Mouse (Mus musculus) thymus, postnatal 25 days (tissue): Measurements from ENCODE around the gene Spock1.

ENCODE experiments used
- DNase-seq: peaks from one replicate; pipeline ENCODE4 v3.0.0; 2022

Gene Spock1

DNA sequence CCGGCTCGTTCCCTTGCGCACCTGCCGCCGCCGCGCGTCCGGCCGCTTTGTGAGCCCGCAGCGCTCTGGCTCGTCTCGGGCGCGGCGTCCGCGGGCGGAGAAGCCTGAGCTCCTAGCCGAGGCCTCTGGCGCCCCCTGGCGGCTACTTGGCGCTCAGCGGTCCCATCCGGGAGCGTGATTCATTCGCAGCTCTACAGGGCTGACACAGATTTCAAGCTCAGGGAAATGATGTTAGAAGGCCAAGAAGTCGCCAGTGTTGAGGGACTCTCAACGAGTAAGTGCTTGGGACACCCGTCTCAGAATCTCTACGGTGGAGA is at the start of gene Spock1:
TSS of gene Spock1 (minus strand) at position 67 of the 317 bp plus-strand sequence.
- peak; percentile 60 for DNase-seq

DNA sequence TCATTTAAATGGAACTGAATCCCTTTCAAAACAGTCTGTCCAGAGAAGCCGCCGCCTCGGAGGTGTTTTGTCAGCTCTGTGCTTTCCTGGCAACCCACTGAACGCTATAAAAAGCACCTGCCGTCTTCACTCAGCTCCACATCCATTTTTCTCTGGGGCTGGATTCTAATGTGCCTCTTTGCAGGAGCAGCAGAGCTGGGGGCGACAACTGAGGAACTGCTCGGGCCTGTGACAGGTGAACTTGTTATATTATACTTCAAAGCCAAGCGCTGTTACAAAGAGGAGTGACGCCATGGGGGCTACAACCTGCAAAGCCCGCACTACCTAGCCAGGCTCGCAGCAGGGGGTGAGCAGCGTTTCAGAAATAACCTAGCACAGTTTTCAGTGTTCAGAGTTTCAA is 42.0 kb upstream of the Spock1 start:
- no peak for DNase-seq

DNA sequence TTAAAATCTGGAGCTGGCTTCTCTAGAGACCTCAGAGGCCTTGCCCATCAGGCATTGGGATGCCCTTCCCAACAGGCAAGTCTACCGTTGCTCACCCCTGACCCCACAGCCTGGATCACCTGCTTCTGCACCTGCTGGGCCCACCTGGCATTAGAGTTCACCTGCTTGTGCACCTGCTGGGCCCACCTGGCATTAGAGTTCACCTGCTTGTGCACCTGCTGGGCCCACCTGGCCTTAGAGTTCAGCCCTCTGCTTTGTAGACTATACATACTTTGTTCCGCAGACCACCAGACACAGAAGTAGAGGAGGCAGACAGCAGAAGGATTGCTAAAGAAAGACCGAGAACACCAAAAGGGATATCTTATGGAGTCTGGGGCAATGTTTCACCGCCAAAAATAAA is 41.4 kb upstream of the Spock1 start:
- no peak for DNase-seq

DNA sequence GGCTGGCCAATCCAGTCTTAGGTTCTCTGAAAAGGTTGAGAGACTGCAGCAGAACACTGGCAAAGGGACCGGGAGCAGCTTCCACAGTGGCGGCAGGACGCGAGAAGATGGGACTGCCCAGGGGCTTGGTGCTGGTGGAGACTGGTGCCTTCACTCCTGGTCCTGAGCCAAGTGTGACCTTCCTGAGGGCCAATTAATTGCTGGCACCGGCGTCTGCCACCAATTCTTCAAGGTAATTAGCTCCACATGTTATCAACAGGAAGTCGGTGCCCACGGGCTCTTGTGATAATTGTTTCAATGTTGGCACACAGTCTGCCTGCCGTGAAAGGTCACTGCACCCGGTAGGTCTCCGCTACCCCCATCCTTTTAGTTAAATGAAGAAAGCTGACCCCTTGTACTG is 37.1 kb upstream of the Spock1 start:
- DNase-seq: no peak

DNA sequence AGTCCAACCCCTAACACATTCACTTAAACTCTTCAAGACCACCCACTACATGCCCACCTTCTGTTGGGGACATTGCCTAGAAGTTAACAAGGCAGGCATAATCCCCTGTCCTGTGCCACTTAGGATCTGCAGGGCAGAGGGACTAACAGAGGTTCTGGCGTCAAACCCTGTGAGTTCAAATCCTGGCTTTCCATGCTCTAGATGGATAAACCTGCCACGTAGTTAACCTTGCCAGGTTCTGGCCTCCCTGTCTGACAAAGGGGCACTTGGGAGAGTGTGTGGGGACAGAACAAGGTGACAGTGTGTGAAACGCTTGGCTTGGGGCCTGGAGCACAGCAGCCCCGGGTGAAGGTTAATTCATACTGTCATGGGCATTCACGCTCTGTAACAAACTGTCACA is 36.3 kb upstream of the Spock1 start:
- DNase-seq: no peak

DNA sequence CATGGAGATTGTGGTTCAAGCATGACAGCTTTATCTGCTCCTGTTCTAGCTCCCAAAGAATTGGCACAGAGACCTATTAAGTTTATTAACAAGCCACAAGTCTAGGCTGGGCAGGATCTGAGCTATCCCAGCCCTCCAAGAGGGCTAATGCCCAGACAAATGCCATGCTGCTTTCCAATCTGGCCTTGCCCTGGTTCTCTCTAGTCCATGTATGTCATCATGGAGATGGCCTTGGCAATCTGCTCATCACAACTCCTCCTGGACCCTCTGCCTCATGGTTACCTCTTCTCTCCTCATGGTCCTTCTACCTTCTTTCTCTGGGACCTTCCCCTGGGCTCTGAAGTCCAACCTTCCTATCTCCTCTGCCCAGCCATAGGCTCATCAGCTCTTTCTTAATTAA is 35.8 kb upstream of the Spock1 start:
- DNase-seq: no peak

DNA sequence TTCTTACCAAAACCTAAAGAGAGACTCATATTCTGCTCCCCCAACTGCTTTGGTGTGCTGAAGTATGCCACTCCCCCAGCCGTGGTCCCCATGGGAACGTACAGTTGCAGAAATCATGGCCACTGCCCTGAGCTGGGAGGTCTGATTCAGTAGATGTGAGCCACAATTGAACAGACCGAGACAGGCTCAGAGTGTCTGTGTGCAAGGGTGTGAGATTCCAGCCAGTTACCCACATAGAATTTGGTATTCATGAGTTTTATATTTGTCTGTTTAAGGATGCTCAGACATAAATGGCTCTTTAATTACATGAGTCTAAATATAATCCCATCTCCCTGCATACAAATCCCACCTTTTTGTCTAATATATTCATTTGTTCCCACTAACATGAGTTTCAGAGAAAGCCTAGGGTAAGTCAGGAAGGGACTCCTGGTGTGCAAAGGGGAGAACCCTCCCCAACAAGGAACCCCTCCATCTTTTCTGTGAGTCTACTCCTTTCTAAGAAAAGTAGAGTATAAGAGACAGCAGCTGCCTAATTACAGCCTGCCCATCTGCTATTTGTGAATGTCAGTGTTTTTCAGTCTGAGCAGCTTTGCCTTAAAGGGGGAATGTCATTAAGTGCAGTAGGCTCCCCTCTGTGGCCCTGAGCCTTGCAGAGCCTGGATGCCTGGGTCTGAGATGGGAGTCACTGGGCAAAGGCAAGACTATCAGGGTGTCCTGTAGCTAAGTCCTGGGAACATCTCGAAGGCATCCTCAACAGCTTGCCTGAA is 29.5 kb upstream of the Spock1 start:
- no peak for DNase-seq

DNA sequence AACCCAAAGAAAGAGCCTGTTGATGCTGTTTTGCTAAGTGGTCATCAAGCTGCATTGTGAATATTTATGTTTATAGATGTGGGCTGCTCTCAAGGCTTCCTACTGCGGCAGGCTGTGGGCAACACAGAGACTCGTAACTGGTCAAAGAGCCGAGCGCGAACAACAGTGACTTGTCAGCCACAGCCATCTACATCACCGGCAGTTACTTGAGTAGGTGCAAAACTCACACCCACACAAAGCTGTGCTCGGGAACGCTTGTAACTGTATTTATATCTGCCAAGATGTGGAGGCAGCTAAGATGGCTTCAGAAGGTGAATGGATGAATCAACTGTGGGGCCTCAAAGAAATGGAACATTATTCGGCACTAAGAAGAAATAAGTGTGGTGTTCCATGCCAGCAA is 23.9 kb upstream of the Spock1 start:
- no peak for DNase-seq

DNA sequence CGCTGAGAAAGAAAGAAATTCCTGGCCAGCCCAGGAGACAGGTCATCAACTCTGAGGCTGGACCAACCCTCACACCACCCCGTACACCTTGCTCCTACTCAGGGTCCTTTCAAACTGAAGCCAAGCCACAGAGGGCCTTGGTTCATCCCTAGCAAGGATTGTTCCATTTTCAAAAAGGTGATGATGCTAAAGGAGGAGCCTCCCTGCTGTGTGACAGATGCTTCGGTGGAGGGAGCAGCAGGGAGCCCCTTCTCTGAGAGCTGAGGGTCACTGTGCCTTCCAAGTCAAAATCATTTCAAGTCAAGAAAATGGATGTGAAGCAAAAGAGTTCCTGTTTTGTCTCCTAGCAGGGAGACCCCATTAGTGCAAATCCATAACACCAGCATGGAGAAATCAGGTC is 23.2 kb upstream of the Spock1 start:
- no peak for DNase-seq

DNA sequence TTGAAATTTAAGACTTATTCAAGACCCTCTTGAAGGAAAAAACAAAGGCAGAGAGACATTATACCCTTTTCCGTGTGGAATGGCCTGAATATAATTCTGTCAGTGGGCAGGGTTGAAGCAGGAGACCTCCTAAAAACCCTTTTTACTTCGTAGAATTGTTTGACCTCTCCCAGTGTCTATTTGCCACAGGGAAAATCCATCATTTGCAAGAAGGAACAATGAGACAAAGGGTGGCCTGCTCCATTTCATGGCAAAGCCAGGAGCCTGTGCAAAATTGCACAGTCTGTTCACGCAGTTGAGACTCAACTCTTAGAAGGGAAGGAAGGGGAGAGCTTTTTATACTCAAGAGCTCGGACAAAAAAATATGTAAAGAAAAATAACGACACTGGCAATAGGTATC is 22.6 kb upstream of the Spock1 start:
- DNase-seq: no peak

DNA sequence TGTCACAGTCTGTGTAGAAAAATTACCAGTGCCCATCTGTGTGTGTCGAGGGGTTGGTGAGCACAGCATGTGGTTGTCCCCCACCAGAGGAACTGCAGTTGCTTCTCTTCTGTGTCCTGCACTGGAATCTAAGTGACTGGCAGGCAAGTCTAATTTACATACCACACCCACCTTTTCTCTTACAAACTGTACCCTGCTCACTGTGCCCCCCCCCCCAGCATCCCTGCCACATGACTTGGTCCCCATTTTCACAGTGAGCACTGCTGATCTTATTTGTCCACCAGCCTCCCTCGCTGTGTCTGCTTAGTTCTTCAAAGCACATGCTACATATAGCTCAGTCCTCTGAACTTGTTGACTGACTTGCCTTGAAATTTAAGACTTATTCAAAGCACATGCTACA is 22.2 kb upstream of the Spock1 start:
- DNase-seq: no peak

DNA sequence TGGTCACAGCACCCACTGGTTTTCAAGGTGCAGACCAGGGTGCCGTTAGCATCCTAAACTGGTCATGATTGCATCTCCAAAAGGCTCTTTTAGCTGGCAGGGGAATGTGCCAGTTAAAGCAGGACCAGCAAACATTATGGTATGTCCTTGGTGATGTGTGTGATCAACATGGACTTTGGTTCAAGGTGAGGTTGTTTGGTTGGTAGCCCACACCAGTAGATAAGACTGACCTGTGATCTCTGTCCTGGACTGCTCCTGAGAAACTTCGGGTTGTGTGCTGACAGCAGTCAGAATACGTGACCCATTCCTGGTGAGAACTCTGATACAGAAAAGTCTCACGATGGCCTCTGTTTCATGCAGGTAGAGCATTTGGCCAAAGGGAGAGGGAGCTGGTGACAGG is 11.8 kb upstream of the Spock1 start:
- DNase-seq: no peak

DNA sequence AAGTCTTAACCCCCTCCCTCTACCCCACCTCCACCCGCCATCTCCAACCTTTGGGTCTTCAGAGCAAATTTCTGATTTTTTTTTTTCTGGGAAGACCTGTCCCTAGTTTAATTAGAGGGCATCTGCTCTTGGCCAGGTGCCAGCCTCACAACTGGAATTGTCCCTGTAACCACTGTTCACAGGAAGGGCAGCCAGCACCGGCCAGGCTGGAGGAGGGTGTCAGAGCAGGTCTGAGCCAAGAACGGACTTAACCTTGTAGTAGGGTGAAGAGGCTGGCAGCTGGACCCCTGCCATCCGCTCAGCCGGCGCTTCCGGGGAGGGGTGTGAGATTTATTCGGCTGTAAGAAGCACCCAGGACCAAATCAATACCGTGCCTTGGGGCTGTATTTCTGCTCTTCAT is 3.0 kb upstream of the Spock1 start:
- no peak for DNase-seq

DNA sequence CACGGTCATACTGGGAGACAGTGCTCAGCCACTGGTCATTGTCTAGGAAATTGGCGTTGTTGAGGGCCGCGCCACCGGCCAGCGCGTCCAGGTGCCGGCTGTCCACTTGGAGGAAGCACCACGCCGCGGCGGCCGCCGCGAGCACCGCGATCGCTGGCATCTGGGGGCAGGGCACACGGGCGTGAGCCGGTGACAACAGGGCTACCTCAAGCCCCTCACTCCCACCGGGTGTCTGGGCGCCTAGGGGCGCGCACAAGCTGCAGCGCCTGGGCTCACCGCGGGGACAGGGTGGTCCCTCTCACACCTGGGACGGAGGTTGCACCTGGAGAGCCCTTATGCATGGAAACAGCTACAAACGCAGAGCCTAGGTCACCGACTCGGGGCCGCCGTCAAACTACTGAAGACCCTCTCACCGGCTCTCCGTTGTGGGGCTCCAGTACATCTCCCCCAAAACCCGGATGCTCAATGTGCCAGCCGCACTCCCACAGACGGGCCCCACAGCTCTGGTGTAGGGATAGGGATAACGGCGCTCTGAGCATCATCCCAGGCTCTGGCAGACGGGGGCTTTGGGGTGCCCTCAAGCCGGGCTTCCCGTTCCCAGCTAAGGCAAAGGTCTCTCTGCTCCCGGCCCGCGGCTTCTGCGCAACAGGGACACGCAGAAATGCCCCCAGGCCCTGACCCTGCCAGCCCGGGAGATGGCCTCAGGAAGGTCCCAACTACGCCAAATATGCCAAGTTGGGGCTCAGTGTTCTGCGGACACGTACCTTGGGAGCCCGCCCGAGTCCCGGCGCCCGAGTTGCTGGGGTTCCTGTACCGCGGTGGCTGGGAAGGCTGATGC is 485 bp downstream of the Spock1 start:
- DNase-seq: no peak

DNA sequence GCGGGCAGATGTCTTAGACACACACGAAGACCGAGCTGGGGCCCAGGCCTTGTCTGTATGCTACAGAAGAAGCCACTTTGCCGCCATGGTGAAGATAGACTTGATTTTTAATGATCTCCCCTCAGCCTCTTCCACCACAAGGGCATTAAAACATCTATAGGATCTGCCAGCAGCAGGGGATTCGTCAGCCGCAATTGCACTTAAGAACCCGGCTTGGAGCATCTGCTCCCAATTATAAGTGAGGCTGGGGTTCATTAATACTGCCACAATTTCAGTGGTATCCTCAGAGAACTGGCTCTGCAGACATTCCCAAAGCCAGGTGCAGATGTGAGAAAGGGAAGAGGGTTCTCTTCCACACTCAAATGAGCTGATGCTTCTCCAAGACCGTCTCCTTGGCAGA is 13.5 kb downstream of the Spock1 start:
- no peak for DNase-seq

DNA sequence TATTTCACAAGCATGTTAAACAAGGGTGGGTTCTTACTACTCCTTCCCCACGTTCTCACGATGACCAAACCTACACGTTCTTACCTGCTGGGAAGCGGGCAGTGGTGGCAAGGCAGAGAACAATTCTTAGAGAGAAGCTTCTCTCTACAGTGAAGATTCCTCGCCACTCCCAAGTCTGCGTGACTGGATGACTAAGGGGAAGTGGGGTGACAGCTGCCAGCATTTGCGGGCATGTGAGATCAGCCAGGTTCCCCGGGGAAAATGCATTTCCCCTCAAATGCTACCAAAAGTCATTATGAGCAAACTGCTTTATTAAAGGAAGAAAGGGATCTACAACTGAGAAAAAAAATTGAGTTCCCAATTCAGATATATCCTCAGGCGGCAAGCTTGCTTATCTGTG is 18.4 kb downstream of the Spock1 start:
- no peak for DNase-seq

DNA sequence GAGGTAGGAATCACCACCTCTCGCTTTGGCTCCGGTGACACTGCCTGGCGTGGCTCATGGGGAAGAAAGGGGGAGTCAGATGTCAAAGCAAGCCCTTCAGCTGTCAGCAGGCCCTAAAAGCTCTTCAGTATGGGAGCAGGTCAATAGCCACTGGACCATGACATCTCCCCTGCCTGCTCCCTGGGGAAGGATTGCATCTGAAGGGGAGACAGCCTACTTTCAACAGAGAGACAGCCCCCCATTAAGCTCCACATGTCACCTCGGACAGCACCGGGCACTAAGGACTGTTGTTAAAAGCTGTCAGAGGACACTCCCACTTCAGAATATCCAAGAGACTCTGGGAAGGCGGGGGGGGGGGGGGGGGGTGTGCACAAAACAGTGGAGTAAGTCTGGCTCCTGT is 19.1 kb downstream of the Spock1 start:
- no peak for DNase-seq

DNA sequence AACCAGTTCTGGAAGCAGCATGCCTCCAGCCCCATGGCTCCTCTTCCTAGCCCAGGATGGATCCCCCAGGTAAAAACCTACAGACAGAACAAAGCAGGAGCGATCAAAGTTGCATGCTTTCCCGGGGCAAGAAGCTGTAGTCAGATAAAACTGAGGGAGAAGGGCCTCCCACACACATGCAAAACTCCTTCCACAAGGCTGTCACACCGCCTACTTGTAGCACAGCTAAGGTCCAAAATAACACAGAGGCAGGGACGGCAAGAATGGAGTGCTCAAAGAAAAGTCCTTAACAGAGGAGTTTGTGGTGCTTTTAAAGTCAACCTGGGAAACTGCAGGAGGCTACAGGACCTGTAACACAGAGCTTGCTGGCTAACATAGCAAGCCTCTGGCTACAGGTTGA is 28.3 kb downstream of the Spock1 start:
- DNase-seq: no peak

DNA sequence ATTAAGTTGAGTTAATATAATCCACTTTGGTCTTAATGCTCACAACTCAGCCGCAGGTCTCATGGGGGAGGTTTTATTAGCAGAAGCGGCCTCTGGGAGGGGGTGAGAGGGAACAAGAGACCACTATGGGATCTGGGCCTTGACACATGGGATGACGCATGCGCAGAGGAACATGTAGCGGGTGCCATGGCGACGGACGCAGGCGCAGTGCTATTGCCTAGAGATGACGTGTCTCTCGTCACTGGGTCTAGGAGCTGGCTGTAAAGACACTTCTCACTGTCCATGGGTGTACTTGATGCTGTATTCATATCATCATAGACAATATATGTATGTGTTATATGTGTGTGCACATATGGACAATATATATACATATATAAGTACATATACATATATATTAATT is 29.3 kb downstream of the Spock1 start:
- no peak for DNase-seq

DNA sequence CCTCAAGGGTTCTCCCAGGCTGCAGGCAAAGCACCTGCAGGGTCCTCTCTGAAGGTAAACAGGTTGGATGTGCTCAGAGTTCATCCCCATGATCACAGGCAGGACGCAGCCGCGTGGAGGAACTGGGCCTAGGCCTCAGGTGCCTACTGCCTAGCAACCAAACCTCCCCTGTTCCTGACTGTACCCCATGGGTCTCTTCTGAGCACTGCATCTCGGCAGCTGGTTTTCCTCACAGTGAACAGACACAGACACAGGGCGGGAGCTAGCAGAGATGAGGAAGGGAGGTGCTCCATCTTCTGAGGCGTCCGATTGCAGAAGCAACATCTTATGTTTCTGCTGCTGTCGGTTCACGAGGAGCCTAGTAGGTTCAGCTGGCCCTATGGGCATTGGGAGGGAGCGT is 30.4 kb downstream of the Spock1 start:
- no peak for DNase-seq

DNA sequence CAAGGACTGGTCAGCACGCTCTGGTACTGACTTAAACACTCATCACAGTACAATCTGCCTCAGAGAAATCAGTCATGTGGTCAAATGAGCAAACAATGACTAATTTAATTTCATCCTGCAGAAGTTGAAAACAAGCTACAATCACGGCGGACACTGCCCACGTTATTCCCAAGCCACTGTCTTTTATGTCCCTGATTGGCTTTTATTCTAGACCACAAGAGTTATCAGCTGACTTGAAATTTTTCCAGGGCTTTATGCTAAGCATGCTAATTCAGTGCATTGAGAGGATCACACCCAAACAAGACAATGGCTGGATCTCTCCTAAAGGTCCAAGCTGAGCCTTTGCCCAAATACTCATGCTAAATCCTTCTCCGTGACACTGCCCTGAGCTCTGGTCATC is 31.2 kb downstream of the Spock1 start:
- DNase-seq: no peak

DNA sequence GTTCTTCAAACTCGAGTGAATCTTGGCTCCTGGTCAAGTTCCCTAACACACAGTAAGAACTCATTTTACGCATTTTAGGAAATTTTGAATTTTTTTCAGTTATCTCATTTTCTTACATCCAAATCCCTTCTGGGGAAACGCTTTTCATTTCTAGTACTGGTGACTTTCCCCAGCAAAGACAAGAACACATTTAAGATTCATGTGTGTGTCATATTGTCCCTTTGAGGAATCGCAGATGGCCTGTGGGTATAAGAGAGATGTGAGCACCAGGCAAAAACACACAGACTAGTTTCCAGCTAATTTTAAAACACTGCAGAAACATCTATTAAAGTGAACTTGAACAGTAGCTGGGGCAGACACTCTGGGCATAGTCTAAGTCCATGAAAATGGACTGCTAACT is 38.1 kb downstream of the Spock1 start:
- DNase-seq: no peak

DNA sequence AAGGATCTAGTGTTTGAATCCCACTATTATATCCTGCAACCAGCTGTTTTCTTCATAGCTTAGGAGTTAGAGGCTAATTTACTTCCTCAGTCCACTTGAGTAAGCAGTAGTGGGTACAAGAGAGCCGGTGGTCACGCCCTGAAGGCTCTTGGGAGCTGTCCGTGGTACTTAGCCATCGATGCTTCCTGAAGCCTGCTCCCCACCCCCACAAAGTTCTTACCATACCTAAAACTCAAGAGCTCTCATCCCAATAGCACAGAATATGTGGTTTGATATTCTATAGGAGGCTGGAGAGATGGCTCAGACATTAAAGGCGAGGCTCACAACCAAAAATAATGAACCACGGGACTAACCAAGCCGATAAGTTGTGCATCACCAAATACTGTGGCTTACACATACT is 40.5 kb downstream of the Spock1 start:
- no peak for DNase-seq

DNA sequence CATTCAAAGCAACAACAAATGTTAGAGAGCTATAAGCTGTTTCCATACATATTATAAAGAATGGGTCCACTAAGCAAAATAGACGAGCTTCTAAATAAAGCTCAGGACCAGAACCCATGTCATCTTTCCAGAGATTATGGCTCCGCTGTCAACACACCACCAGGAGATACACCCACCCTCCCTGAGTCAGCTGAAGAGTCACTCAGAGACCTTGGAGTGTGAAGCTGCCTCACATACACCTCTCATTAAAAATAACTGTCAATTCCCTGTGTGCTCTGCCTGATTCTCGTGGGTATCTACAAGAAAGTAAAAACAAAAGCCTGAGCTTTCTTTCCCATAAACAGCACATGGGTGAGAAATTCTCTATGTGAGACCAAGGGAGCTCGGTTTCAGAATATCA is 43.1 kb downstream of the Spock1 start:
- DNase-seq: no peak

DNA sequence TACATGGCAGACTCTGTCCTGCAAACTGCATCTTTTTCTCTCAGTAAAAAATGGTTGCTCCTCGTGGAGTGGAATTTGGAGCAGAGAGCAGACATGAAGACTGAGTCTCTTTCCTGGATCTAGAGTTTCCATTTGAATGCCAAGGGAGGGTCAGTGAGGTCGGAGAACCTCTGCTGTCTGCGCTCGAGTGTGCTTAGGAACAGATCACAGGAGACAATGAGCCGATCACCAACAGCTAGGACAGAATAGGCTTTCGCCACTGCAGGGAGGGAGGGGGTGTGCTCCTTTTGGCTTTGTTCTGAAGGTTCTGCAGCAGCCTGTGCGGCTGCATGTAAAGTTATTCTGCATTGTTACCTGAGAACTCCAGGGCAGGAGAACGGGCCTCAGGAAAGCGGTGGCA is 49.6 kb downstream of the Spock1 start:
- DNase-seq: no peak
